Mouse (Mus musculus) hindbrain, postnatal 0 days (tissue): Measurements from ENCODE around the gene Hs3st2. TPM values are rescaled to one million over a fixed set of nuclear protein-coding genes. Genes with fewer than 3 reads are reported as not detected.
"Not testable (repeated sequence)": the region's sequence is repeated elsewhere in the genome, so short reads cannot be mapped to it uniquely, and the experiment has no call there.

Source experiments
- ATAC-seq: fragments of 200-750 bp; cut with Nextera tagmentation; 2 replicates; pipeline ENCODE4 v1.8.0; 2017; ENCODE audit warnings: mild to moderate bottlenecking, moderate TSS enrichment, moderate library complexity
- DNase-seq: peaks from one replicate; pipeline ENCODE4 v3.0.0-alpha.2; 2015; ENCODE audit warnings: low spot score
- H3K27ac ChIP-seq: fragments of 300-500 bp; sonication (generic); 2 replicates; pipeline ENCODE4 v1.5.1; 2014; ENCODE audit warnings: mild to moderate bottlenecking
- H3K27me3 ChIP-seq: fragments of 300-500 bp; sonication (generic); 2 replicates; pipeline ENCODE4 v1.6.1; 2014; ENCODE audit warnings: low read length, mixed read lengths; ENCODE audit not compliant: insufficient read depth
- H3K36me3 ChIP-seq: fragments of 300-500 bp; sonication (generic); 2 replicates; pipeline ENCODE4 v1.6.1; 2014; ENCODE audit warnings: low read length, mixed read lengths; ENCODE audit not compliant: insufficient read depth
- H3K4me1 ChIP-seq: fragments of 300-500 bp; sonication (generic); 2 replicates; pipeline ENCODE4 v1.6.1; 2014; ENCODE audit warnings: antibody characterized with exemption, low read length, mixed read lengths; ENCODE audit not compliant: insufficient read depth
- H3K4me2 ChIP-seq: fragments of 300-500 bp; sonication (generic); 2 replicates; pipeline ENCODE4 v1.6.1; 2014; ENCODE audit warnings: low read depth, mild to moderate bottlenecking, low read length, moderate library complexity, mixed read lengths
- H3K4me3 ChIP-seq: fragments of 300-500 bp; sonication (generic); 2 replicates; pipeline ENCODE4 v1.5.1; 2014; ENCODE audit warnings: low read length
- H3K9ac ChIP-seq: fragments of 300-500 bp; sonication (generic); replicated peaks from 2 replicates; pipeline ENCODE4 v1.6.1; 2014; ENCODE audit warnings: mild to moderate bottlenecking, low read length, moderate library complexity, mixed read lengths
- H3K9me3 ChIP-seq: fragments of 300-500 bp; sonication (generic); 2 replicates; pipeline ENCODE4 v1.6.1; 2016; ENCODE audit warnings: low read length, mixed read lengths
- CTCF ChIP-seq: IDR thresholded peaks from 2 replicates; pipeline ENCODE4 v1.5.1; 2016; ENCODE audit warnings: antibody characterized with exemption, control low read depth, low read depth
- WGBS: fragments of 180-500 bp; shearing (Covaris S2); extraction: QIAGEN DNeasy Blood & Tissue Kit; methylation state at CpG from one replicate; pipeline ENCODE4 v1.1.7; 2014; 5-methylcytosine and 5-hydroxymethylcytosine counted together
- polyA plus RNA-seq: library from polyadenylated mRNA; unstranded; fragments of >200 nt; fragmentation: Nextera tagmentation; extraction: Ambion mirVana; gene quantifications from 2 replicates; pipeline ENCODE4 v1.2.1, GENCODE M21; 2015
- total RNA-seq: library from RNA; depleted of rRNA; stranded (reverse); fragments of >200 nt; gene quantifications from 2 replicates; pipeline ENCODE4 v1.2.3, GENCODE M21; 2014; rRNA removed

Hs3st2 gene
- total RNA-seq = 27.7 and 32.6 TPM in 2 replicates
- 17.4 and 18.9 TPM in 2 replicates for polyA plus RNA-seq

- H3K4me2 ChIP-seq = peak within 1 kb of the TSS; percentile 77
- peak; percentile 69 for ATAC-seq
- no peaks in the 10 kb centered on the region for H3K4me1 ChIP-seq
- no peak within 1 kb of the TSS for H3K27ac ChIP-seq
- H3K4me3 ChIP-seq = peak within 1 kb of the TSS; percentile 51
- H3K9me3 ChIP-seq = no peaks in the 10 kb centered on the region
- H3K9ac ChIP-seq = peak within 1 kb of the TSS; percentile 40
- peaks cover 33% of the 10 kb centered on the region for H3K27me3 ChIP-seq
- DNase-seq = peak; percentile 66
- peak; percentile 66 for TF ChIP-seq CTCF
- 3% methylated on average over 20 of the region's 22 CpGs for WGBS
- H3K36me3 ChIP-seq = no peaks in the 10 kb centered on the region
Measured at GRCm38 (mm10) chr7:121391225-121391983, at the start of gene Hs3st2. TSS of gene Hs3st2 (plus strand) at chr7:121391859.

GRCm38 (mm10) chr7:121348284-121348963, 43.2 kb upstream of the Hs3st2 start:
- no peak overlapping the region for H3K4me3 ChIP-seq
- WGBS = 82% methylated on average over 3 of the region's 3 CpGs
- no peaks in the 10 kb centered on the region for H3K9me3 ChIP-seq
- TF ChIP-seq CTCF = no peak
- DNase-seq (no peak), ATAC-seq (no peak)
- no peaks in the 10 kb centered on the region for H3K4me1 ChIP-seq
- H3K9ac ChIP-seq = no peak overlapping the region
- H3K27me3 ChIP-seq = no peaks in the 10 kb centered on the region
- H3K4me2 ChIP-seq = no peak overlapping the region
- H3K27ac ChIP-seq = no peak overlapping the region
- H3K36me3 ChIP-seq = no peaks in the 10 kb centered on the region

- H3K4me1 ChIP-seq = no peaks in the 10 kb centered on the region
- ATAC-seq (no peak), DNase-seq (no peak)
- H3K9me3 ChIP-seq = no peaks in the 10 kb centered on the region
- H3K27me3 ChIP-seq = no peaks in the 10 kb centered on the region
- H3K4me2 ChIP-seq = no peak overlapping the region
- TF ChIP-seq CTCF = no peak
- no peaks in the 10 kb centered on the region for H3K36me3 ChIP-seq
- no peak overlapping the region for H3K27ac ChIP-seq
- 91% methylated on average over 2 of the region's 2 CpGs for WGBS
- H3K9ac ChIP-seq = no peak overlapping the region
- no peak overlapping the region for H3K4me3 ChIP-seq
Measured at GRCm38 (mm10) chr7:121351688-121352087, 40.0 kb upstream of the Hs3st2 start.

- not testable (repeated sequence) for H3K4me1 ChIP-seq, H3K4me3 ChIP-seq, H3K4me2 ChIP-seq, H3K27me3 ChIP-seq, DNase-seq, H3K27ac ChIP-seq, H3K9ac ChIP-seq, H3K36me3 ChIP-seq, ATAC-seq, H3K9me3 ChIP-seq
- WGBS = 87% methylated on average over 6 of the region's 6 CpGs
Measured at GRCm38 (mm10) chr7:121361448-121361847, 30.2 kb upstream of the Hs3st2 start.

GRCm38 (mm10) chr7:121365584-121365983, 26.1 kb upstream of the Hs3st2 start:
- Histone ChIP-seq H3K4me1 (no peaks in the 10 kb centered on the region), H3K27me3 (no peaks in the 10 kb centered on the region), H3K27ac (no peak overlapping the region), H3K36me3 (no peaks in the 10 kb centered on the region), H3K4me2 (no peak overlapping the region), H3K9me3 (no peaks in the 10 kb centered on the region), H3K9ac (no peak overlapping the region), H3K4me3 (no peak overlapping the region)
- 89% methylated on average over 7 of the region's 7 CpGs for WGBS
- DNase-seq (no peak), ATAC-seq (no peak)
- TF ChIP-seq CTCF = no peak

- no peaks in the 10 kb centered on the region for H3K27me3 ChIP-seq
- ATAC-seq = no peak
- no peaks in the 10 kb centered on the region for H3K4me1 ChIP-seq
- H3K27ac ChIP-seq = no peak overlapping the region
- H3K36me3 ChIP-seq = no peaks in the 10 kb centered on the region
- H3K4me2 ChIP-seq = no peak overlapping the region
- H3K9me3 ChIP-seq = no peaks in the 10 kb centered on the region
- no peak overlapping the region for H3K9ac ChIP-seq
- no peak for TF ChIP-seq CTCF
- WGBS = 85% methylated on average over 6 of the region's 6 CpGs
- DNase-seq = no peak
- no peak overlapping the region for H3K4me3 ChIP-seq
Measured at GRCm38 (mm10) chr7:121367185-121367584, 24.5 kb upstream of the Hs3st2 start.

- TF ChIP-seq CTCF = no peak
- Histone ChIP-seq H3K27me3 (no peaks in the 10 kb centered on the region), H3K9me3 (no peaks in the 10 kb centered on the region), H3K27ac (no peak overlapping the region), H3K4me1 (no peaks in the 10 kb centered on the region), H3K4me2 (no peak overlapping the region), H3K9ac (no peak overlapping the region), H3K36me3 (no peaks in the 10 kb centered on the region), H3K4me3 (no peak overlapping the region)
- ATAC-seq (no peak), DNase-seq (no peak)
- 86% methylated on average over 7 of the region's 7 CpGs for WGBS
Measured at GRCm38 (mm10) chr7:121371990-121372389, 19.7 kb upstream of the Hs3st2 start.
